Mouse (Mus musculus) liver, adult 2 months (tissue): ENCODE results near the gene Ndufa11. TPM values are rescaled to one million over a fixed set of nuclear protein-coding genes. Genes with fewer than 3 reads are reported as not detected.

Experiments used
- DNase-seq: peaks from one replicate; pipeline ENCODE4 v3.0.0-alpha.2; 2011; ENCODE audit warnings: low read depth, low spot score; ENCODE audit errors: extremely low read depth
- H3K27ac ChIP-seq: fragments of 200-500 bp; replicated peaks from 2 replicates; pipeline ENCODE4 v1.5.1; 2012; ENCODE audit warnings: low read depth, mild to moderate bottlenecking, control low read depth, inconsistent platforms, low read length; ENCODE audit not compliant: insufficient read depth
- H3K27me3 ChIP-seq: fragments of 200-500 bp; 2 replicates; pipeline ENCODE4 v1.6.1; 2012; ENCODE audit warnings: mild to moderate bottlenecking, moderate library complexity, low read length, inconsistent platforms; ENCODE audit not compliant: control insufficient read depth, insufficient read depth
- H3K36me3 ChIP-seq: fragments of 200-500 bp; 2 replicates; pipeline ENCODE4 v1.6.1; 2012; ENCODE audit warnings: low read length, inconsistent platforms; ENCODE audit not compliant: control insufficient read depth, insufficient read depth
- H3K4me1 ChIP-seq: fragments of 200-500 bp; 2 replicates; pipeline ENCODE4 v1.6.1; 2011; ENCODE audit warnings: low read length; ENCODE audit not compliant: control insufficient read depth, insufficient read depth
- H3K4me3 ChIP-seq: fragments of 200-500 bp; 2 replicates; pipeline ENCODE4 v1.5.1; 2011; ENCODE audit warnings: low read depth, mild to moderate bottlenecking, control low read depth, low read length, moderate library complexity; ENCODE audit not compliant: insufficient read depth
- H3K79me2 ChIP-seq: fragments of 200-500 bp; 2 replicates; pipeline ENCODE4 v1.6.1; 2012; ENCODE audit warnings: inconsistent platforms, mild to moderate bottlenecking, low read length, moderate library complexity; ENCODE audit not compliant: control insufficient read depth, insufficient read depth
- H3K9ac ChIP-seq: fragments of 200-500 bp; 2 replicates; pipeline ENCODE4 v1.6.1; 2012; ENCODE audit warnings: low read depth, mild to moderate bottlenecking, control low read depth, inconsistent platforms, low read length
- CTCF ChIP-seq: fragments of 200-500 bp; IDR thresholded peaks from 2 replicates; pipeline ENCODE4 v1.5.1; 2011; ENCODE audit warnings: low read depth, low read length, control low read depth
- POLR2A ChIP-seq: fragments of 200-500 bp; IDR thresholded peaks from 2 replicates; pipeline ENCODE4 v1.6.1; 2011; ENCODE audit warnings: low read length, control low read depth; ENCODE audit not compliant: insufficient read depth; ENCODE audit errors: extremely low read depth
- WGBS: fragments of 180-500 bp; shearing (Covaris S2); methylation state at CpG from one replicate; pipeline ENCODE4 v1.1.7; 2018; 5-methylcytosine and 5-hydroxymethylcytosine counted together
- polyA plus RNA-seq: library from polyadenylated mRNA; depleted of rRNA; stranded (reverse); fragments of >200 nt; gene quantifications from 2 replicates; pipeline ENCODE4 v1.2.3, GENCODE M21; 2012
- total RNA-seq: library from RNA; depleted of rRNA; stranded (reverse); fragments of >200 nt; gene quantifications from 2 replicates; pipeline ENCODE4 v1.2.3, GENCODE M21; 2014

The Ndufa11 gene
- total and polyA plus RNA-seq, 2 experiments: 110 to 462 TPM

DNA sequence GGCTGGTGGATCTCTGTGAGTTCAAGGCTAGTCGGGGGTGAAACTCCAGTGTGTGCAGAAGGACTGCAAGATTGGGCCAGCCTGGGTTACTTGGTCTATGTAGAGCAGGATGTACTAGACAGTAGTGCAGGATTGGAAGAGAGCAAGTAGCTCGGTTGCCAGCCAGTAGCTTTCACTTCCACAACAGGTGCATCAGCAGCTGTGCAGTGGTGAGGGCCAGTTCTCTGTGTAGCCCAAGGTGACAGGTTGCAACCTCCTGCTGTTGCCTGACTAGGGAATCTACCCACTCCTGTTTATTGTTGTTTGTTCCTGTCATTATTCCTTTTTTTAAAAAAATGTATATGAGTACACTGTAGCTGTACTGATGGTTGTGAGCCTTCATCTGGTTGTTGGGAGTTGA, 28.9 kb upstream of the Ndufa11 start:
- Histone ChIP-seq H3K27ac (no peak overlapping the region), H3K9ac (no peak overlapping the region), H3K4me3 (no peak overlapping the region), H3K79me2 (peaks cover 33% of the 10 kb centered on the region; the same call in 1 of the 2 replicates), H3K27me3 (no peaks in the 10 kb centered on the region), H3K36me3 (peaks cover 4% of the 10 kb centered on the region; the same call in 1 of the 2 replicates), H3K4me1 (peaks cover 33% of the 10 kb centered on the region)
- DNase-seq: no peak
- WGBS: 87% methylated on average over 2 of the region's 2 CpGs
- TF ChIP-seq POLR2A: no peak
- no peak for TF ChIP-seq CTCF

DNA sequence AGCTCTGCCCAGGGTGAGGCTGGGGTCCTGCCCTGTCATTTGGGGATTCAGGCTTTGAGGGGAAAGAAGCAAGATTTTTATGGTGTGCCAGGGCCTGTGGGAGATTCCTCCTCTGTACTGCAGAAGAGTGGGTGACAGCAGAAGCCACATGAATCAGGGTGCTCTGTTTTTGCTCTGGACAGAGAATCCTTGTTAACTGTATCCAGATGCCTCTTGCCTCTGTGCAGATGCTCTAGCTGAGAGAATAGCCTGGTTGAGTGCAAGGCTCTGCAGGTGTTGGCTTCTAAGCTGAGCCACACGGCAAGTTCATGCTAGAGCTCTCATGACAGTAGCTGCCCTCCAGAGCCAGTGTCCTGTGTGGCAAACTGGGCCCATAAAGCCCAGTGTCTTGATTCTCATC, 24.2 kb upstream of the Ndufa11 start:
- 74% methylated on average over 1 of the region's 1 CpGs for WGBS

DNA sequence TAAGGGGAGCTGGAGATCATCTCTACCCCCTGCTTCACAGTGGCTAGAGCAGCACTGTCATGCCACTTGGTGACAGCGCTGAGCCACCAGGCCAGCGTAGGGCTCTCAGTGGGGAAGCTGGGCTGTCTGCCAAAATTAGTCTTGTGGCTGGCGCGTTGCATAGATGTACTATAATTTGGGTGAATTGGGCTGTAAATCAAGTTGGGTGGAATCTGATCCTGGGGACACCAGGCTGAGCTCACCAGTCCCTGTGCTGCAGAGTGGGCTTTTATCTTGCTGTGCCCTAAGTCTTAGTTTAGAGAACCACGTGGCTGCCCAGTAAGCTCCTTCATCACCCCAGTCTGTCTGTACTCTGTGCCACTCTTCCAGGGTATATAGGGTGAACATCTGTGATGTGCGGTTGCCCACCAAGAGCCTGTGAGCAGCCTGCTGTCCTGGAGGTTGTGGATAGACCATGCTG, 23.7 kb upstream of the Ndufa11 start:
- Histone ChIP-seq H3K79me2 (peaks cover 16% of the 10 kb centered on the region; the same call in 1 of the 2 replicates), H3K4me3 (no peak overlapping the region), H3K27me3 (no peaks in the 10 kb centered on the region), H3K4me1 (no peaks in the 10 kb centered on the region), H3K27ac (no peak overlapping the region), H3K36me3 (peaks cover 19% of the 10 kb centered on the region; the same call in 1 of the 2 replicates), H3K9ac (no peak overlapping the region)
- DNase-seq: no peak
- 45% methylated on average over 6 of the region's 6 CpGs for WGBS
- TF ChIP-seq CTCF (no peak), POLR2A (no peak)

More for the DNA sequence above, 24.2 kb upstream of the Ndufa11 start:
- Histone ChIP-seq H3K9ac (no peak overlapping the region), H3K27ac (no peak overlapping the region), H3K4me1 (no peaks in the 10 kb centered on the region), H3K36me3 (peaks cover 18% of the 10 kb centered on the region; the same call in 1 of the 2 replicates), H3K79me2 (peaks cover 21% of the 10 kb centered on the region; the same call in 1 of the 2 replicates), H3K4me3 (no peak overlapping the region), H3K27me3 (no peaks in the 10 kb centered on the region)
- no peak for TF ChIP-seq POLR2A
- no peak for TF ChIP-seq CTCF
- DNase-seq: no peak

DNA sequence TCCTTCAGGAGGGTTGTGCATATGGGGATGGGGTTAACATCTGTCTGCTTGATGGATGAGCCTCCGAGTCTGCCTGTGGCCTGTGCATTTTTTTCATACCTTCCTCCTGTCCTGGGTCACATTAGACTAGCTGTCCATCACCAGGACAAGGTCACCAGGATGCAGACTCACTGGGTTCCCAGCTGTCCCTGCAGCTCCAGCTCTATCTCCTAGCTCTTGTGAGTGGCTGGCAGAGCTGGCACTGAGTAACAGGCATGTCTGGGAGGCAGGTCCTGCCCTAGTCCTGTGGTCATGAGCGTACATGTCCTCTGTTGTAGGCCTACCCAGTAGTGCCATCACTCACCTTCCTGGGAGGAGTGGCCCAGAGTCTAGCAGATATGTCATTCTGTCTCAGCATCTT, 17.1 kb upstream of the Ndufa11 start:
- Histone ChIP-seq H3K27me3 (no peaks in the 10 kb centered on the region), H3K36me3 (peaks cover 36% of the 10 kb centered on the region), H3K4me1 (no peaks in the 10 kb centered on the region), H3K79me2 (no peaks in the 10 kb centered on the region), H3K9ac (no peak overlapping the region), H3K4me3 (no peak overlapping the region), H3K27ac (no peak overlapping the region)
- WGBS: 93% methylated on average over 2 of the region's 2 CpGs
- DNase-seq: no peak
- TF ChIP-seq CTCF: no peak
- TF ChIP-seq POLR2A: no peak

DNA sequence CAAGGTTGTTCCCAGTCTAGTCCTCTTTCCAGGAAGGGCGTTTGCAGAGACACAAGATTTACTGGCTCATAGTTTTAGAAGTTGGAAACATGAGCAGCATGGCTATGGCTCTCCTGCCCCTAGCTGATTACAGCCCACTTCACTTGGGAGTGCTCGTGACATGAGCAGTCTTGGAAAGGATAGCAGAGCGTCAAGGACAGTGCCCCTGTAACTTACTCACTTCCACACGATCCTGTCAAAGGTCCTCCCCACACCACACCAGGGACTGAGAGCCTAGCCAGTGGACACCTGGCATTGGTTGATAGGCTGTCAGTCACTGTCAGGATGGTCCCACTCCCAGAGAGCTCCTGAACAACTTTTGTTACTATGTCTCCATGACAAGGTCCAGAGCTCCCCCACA, 14.5 kb upstream of the Ndufa11 start:
- Histone ChIP-seq H3K79me2 (no peaks in the 10 kb centered on the region), H3K4me3 (no peak overlapping the region), H3K4me1 (no peaks in the 10 kb centered on the region), H3K27me3 (no peaks in the 10 kb centered on the region), H3K36me3 (peaks cover 29% of the 10 kb centered on the region), H3K27ac (no peak overlapping the region), H3K9ac (no peak overlapping the region)
- DNase-seq: no peak
- WGBS: 93% methylated on average over 4 of the region's 4 CpGs
- TF ChIP-seq CTCF (no peak), POLR2A (no peak)

DNA sequence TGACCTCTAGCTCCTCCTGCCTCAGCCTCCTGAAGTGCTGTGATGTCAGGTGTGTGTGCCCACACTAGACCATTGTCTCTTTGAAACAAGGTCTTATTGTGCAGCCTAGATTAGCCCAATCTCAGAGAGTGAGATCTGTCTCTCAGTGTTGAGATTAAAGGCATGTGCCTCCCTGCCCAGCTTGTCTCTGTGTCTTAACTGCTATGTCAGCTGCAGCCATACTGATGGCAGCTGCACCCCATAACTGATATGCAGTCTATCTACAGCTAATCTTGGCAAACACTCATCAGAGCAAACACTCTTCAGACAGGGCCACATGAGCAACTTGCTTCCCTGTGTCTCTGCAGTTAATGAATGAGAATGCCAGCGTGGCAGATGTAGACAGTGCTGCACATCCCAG, 11.1 kb upstream of the Ndufa11 start:
- Histone ChIP-seq H3K79me2 (no peaks in the 10 kb centered on the region), H3K4me3 (no peak overlapping the region), H3K4me1 (no peaks in the 10 kb centered on the region), H3K27me3 (no peaks in the 10 kb centered on the region), H3K27ac (no peak overlapping the region), H3K9ac (no peak overlapping the region), H3K36me3 (peaks cover 25% of the 10 kb centered on the region)
- DNase-seq: no peak
- TF ChIP-seq CTCF (no peak), POLR2A (no peak)
- 97% methylated on average over 1 of the region's 1 CpGs for WGBS
